Mouse (Mus musculus) E14TG2a.4 (cell line): ENCODE data around the gene Zdbf2.

Experiments
- CTCF ChIP-seq: conservative IDR thresholded peaks from 2 replicates; pipeline ENCODE4 v1.5.1; 2014; ENCODE audit warnings: low read length
- NANOG ChIP-seq: IDR thresholded peaks from 2 replicates; pipeline ENCODE4 v1.6.1; 2014; ENCODE audit warnings: borderline replicate concordance, low read length, mixed read lengths

DNA sequence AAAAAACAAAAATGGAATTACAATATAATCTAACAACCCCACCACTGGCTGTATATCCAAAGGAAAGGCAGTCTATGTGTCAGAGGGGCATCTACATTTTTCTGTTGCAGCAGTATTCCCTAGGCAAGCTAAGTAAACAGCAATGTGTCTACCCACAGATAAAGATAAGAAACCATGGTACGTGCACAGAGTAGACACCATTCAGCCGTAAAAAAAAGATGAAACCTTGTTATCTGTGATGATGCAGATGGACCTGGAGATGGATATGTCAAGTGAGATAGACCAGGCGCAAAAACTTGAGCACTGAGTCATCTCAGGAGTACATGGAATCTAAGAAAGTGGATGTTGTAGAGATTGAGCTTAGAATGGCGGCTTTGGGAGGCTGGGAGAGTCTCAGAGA lies 48.1 kb upstream of the Zdbf2 start:
- TF ChIP-seq CTCF (no peak), NANOG (no peak)
